Mouse (Mus musculus): ENCODE results near the gene Tnr. TPM values are rescaled to one million over a fixed set of nuclear protein-coding genes. Genes with fewer than 3 reads are reported as not detected.

Tnr gene
- total and polyA plus RNA-seq, 3 experiments, result not detected

- no peak for TF ChIP-seq MAZ (IDR thresholded peaks at IDR 0.05; ENCODE audit: low read depth, low read length)
Observed at GRCm38 (mm10) chr1:159895094-159895493, 371.5 kb downstream of the Tnr start (continued).

GRCm38 (mm10) chr1:159899991-159900390, 376.4 kb downstream of the Tnr start:
- no peaks in the 10 kb centered on the region for H3K36me3 ChIP-seq (replicated peaks in 1 of 2; ENCODE audit: control insufficient read depth in 1 of 2, insufficient read depth in 1 of 2, low read length in 1 of 2)
- dilution Hi-C loops (cut with MboI; ENCODE audit: extremely low pct_ligation_motif_present, extremely low pct_unique_long_range_greater_than_20kb, low sequenced_read_pairs) (no loop called here), in situ Hi-C loops (cut with MboI; ENCODE audit: low pct_ligation_motif_present, low pct_unique_long_range_greater_than_20kb, low sequenced_read_pairs) (loop anchor here (5.0 to 25.0 kb wide), 2 partner anchors 182 to 287 kb away; partner anchors contain the start of gene Mrps14)
- H3K27me3 ChIP-seq (replicated peaks), result no peaks in the 10 kb centered on the region
- H3K27ac ChIP-seq (ENCODE audit: insufficient read depth, low read depth), result no peak overlapping the region
- no peak for DNase-seq (ENCODE audit: extremely low read depth)
- H3K4me2 ChIP-seq (ENCODE audit: insufficient read depth, low read depth, poor library complexity, severe bottlenecking), result no peak overlapping the region
- no peak overlapping the region for H3K9ac ChIP-seq (ENCODE audit: insufficient read depth, low read depth)
- no peaks in the 10 kb centered on the region for H3K4me1 ChIP-seq (ENCODE audit: control insufficient read depth in 1 of 2, insufficient read depth in 2 of 2)
- no peaks in the 10 kb centered on the region for H3K79me2 ChIP-seq (replicated peaks; ENCODE audit: control insufficient read depth, extremely low read depth, insufficient read depth, poor library complexity, severe bottlenecking)
- TF ChIP-seq IRF4 (IDR thresholded peaks at IDR 0.05; ENCODE audit: low read depth, low read length), result no peak
- TF ChIP-seq CHD1 (IDR thresholded peaks at IDR 0.05; ENCODE audit: low read depth, low read length), result no peak
- no peak for TF ChIP-seq GABPA (IDR thresholded peaks at IDR 0.05; ENCODE audit: insufficient replicate concordance, low read depth, low read length)
- no peak for TF ChIP-seq SMC3 (IDR thresholded peaks at IDR 0.05; ENCODE audit: low read depth, low read length)
- no peak for TF ChIP-seq RAD21 (IDR thresholded peaks at IDR 0.05; ENCODE audit: low read depth, low read length)
- no peak for TF ChIP-seq MAX (IDR thresholded peaks at IDR 0.05; ENCODE audit: low read length)
- no peak for TF ChIP-seq POLR2AphosphoS2 (IDR thresholded peaks at IDR 0.05; ENCODE audit: low read depth, low read length)
- no peak for TF ChIP-seq MXI1 (IDR thresholded peaks at IDR 0.05; ENCODE audit: low read depth, low read length)
- TF ChIP-seq SIN3A (IDR thresholded peaks at IDR 0.05; ENCODE audit: low read length), result no peak
- no peak for TF ChIP-seq HCFC1 (IDR thresholded peaks at IDR 0.05; ENCODE audit: low read depth, low read length)
- H3K4me3 ChIP-seq (replicated peaks in 1 of 3; ENCODE audit: low read depth in 2 of 3, low read length in 2 of 3, poor library complexity in 1 of 3), result no peak overlapping the region
- H3K9me3 ChIP-seq (replicated peaks; ENCODE audit: low read length), result no peaks in the 10 kb centered on the region

- TF ChIP-seq POLR2AphosphoS2 (IDR thresholded peaks at IDR 0.05; ENCODE audit: low read depth, low read length) (no peak), ZKSCAN1 (IDR thresholded peaks at IDR 0.05; ENCODE audit: borderline replicate concordance, low read depth, low read length) (no peak), IRF4 (IDR thresholded peaks at IDR 0.05; ENCODE audit: low read depth, low read length) (no peak), NELFE (IDR thresholded peaks at IDR 0.05; ENCODE audit: low read depth, low read length) (no peak), UBTF (IDR thresholded peaks at IDR 0.05; ENCODE audit: low read depth, low read length) (no peak), SIN3A (IDR thresholded peaks at IDR 0.05; ENCODE audit: low read length) (no peak), HCFC1 (IDR thresholded peaks at IDR 0.05; ENCODE audit: low read depth, low read length) (no peak), USF2 (conservative IDR thresholded peaks at IDR 0.05; ENCODE audit: low read depth, low read length) (no peak), CTCF (conservative IDR thresholded peaks at IDR 0.05 in 1 of 2, IDR thresholded peaks at IDR 0.05 in 1 of 2; ENCODE audit: low read depth in 2 of 2, low read length in 2 of 2) (no peak), MXI1 (IDR thresholded peaks at IDR 0.05; ENCODE audit: low read depth, low read length) (no peak), TBP (conservative IDR thresholded peaks at IDR 0.05; ENCODE audit: low read depth, low read length) (no peak), RCOR1 (conservative IDR thresholded peaks at IDR 0.05; ENCODE audit: low read depth, low read length) (no peak), MYC (IDR thresholded peaks at IDR 0.05; ENCODE audit: low read depth, low read length) (no peak), GABPA (IDR thresholded peaks at IDR 0.05; ENCODE audit: insufficient replicate concordance, low read depth, low read length) (no peak), ZNF384 (IDR thresholded peaks at IDR 0.05; ENCODE audit: low read depth, low read length) (no peak), CHD2 (IDR thresholded peaks at IDR 0.05; ENCODE audit: low read length) (no peak), RAD21 (IDR thresholded peaks at IDR 0.05; ENCODE audit: low read depth, low read length) (no peak), CHD1 (IDR thresholded peaks at IDR 0.05; ENCODE audit: low read depth, low read length) (no peak), JUND (conservative IDR thresholded peaks at IDR 0.05; ENCODE audit: low read depth, low read length) (no peak), JUN (IDR thresholded peaks at IDR 0.05; ENCODE audit: insufficient read depth, low read depth, low read length) (no peak)
- Histone ChIP-seq H3K4me1 (ENCODE audit: control insufficient read depth in 1 of 2, insufficient read depth in 2 of 2) (no peaks in the 10 kb centered on the region), H3K27me3 (replicated peaks) (no peaks in the 10 kb centered on the region), H3K27ac (ENCODE audit: insufficient read depth, low read depth) (no peak overlapping the region), H3K9me3 (replicated peaks; ENCODE audit: low read length) (no peaks in the 10 kb centered on the region), H3K4me2 (ENCODE audit: insufficient read depth, low read depth, poor library complexity, severe bottlenecking) (no peak overlapping the region), H3K79me2 (replicated peaks; ENCODE audit: control insufficient read depth, extremely low read depth, insufficient read depth, poor library complexity, severe bottlenecking) (no peaks in the 10 kb centered on the region), H3K36me3 (replicated peaks in 1 of 2; ENCODE audit: control insufficient read depth in 1 of 2, insufficient read depth in 1 of 2, low read length in 1 of 2) (no peaks in the 10 kb centered on the region), H3K4me3 (replicated peaks in 1 of 3; ENCODE audit: low read depth in 2 of 3, low read length in 2 of 3, poor library complexity in 1 of 3) (no peak overlapping the region), H3K9ac (ENCODE audit: insufficient read depth, low read depth) (no peak overlapping the region)
- in situ Hi-C loops (cut with MboI; ENCODE audit: low pct_ligation_motif_present, low pct_unique_long_range_greater_than_20kb, low sequenced_read_pairs) (no loop called here), dilution Hi-C loops (cut with MboI; ENCODE audit: extremely low pct_ligation_motif_present, extremely low pct_unique_long_range_greater_than_20kb, low sequenced_read_pairs) (no loop called here)
- DNase-seq (ENCODE audit: extremely low read depth), result no peak
Observed at GRCm38 (mm10) chr1:159900639-159901038, 377.1 kb downstream of the Tnr start.

All from CH12.LX (cell line).